Mouse (Mus musculus) olfactory bulb, adult 2 months (tissue): Measurements from ENCODE around the gene Gsg1l.

Experiments used
- CTCF ChIP-seq: fragments of 200-500 bp; IDR thresholded peaks from 2 replicates; pipeline ENCODE4 v1.5.1; 2012; ENCODE audit warnings: low read depth, mild to moderate bottlenecking, low read length, moderate library complexity; ENCODE audit not compliant: insufficient read depth
- POLR2A ChIP-seq: fragments of 200-500 bp; IDR thresholded peaks from 2 replicates; pipeline ENCODE4 v1.6.1; 2012; ENCODE audit warnings: mild to moderate bottlenecking, low read depth, low read length, moderate library complexity; ENCODE audit not compliant: insufficient read depth

DNA sequence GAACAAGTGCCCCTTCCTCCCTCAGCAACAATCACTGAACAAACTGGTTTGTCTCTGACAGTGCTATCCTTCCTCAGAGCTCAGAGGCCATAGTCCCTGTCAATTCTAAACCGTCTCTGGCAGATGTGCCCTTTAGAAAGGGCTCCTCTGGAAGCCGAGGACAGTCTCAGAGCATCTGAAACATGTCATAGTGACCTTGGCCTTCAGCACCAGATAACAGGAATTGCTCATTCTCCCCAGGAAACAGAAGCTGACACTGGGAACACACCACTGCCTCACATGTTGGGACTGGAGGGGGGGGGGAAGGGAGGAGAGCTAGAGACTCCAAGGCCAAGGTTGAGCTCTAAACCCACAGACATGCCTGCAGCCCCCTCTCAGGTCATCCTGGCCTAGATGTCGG lies 113.1 kb downstream of the Gsg1l start:
- TF ChIP-seq POLR2A = no peak
- TF ChIP-seq CTCF = no peak
